Mouse (Mus musculus): ENCODE measurements at regions not wholly inside any gene's neighbourhood (a gene's known extent, or its start where the extent isn't known, plus 50 kb on each side); places are given as distances from the start of the nearest gene placed in this dataset.
"Not testable (repeated sequence)": the region's sequence is repeated elsewhere in the genome, so short reads cannot be mapped to it uniquely, and the experiment has no call there.

DNA sequence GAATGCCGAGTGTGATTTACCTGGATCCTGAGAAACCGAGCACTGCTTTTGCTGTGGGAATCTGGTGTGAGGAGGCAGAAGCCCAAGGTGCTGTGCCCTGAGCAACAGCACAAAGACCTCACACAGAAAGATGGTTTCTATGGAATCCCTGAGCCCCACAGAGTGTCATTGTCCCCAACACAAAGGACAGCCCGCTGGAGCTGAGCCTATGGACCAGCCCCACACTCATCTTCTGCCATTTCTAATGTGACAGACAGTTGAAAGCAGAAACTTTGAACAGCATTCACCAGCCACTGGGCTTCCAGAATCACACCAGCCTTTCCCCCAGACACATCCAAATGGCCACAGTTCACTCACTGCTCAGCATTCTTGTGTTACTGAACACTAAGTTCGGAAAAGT lies 171.5 kb upstream of the A430005L14Rik start:
- TF ChIP-seq POLR2A (IDR thresholded peaks at IDR 0.05; ENCODE audit: borderline replicate concordance, low read depth, low read length) = no peak
- TF ChIP-seq CTCF (IDR thresholded peaks at IDR 0.05; ENCODE audit: low read depth, low read length) = no peak
- H3K4me3 ChIP-seq (ENCODE audit: insufficient read depth, low read length) = no peak overlapping the region
- no peaks in the 10 kb centered on the region for H3K4me1 ChIP-seq (ENCODE audit: control insufficient read depth, insufficient read depth, low read length)
- no peak overlapping the region for H3K27ac ChIP-seq (ENCODE audit: insufficient read depth, low read depth, low read length)

DNA sequence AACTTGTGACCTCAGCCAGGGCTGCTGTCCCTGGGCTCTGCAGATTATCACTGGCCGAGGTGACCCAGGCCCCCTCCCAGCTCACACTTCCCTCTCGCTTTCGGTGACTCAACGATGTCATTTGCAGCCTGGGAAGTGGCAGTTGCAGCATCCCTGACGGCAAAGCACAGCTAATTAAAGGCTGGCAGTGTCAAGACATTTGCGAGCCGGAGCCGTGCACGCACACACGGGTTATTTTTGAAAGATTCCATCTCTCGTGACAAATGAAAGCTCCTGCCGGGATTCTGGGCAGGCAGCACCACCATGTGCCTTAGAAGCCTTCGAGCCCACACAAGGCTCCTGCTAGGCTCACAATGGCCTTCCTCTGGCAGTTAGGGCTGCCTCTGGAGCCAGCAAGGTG lies 164.7 kb upstream of the A430005L14Rik start:
- H3K27ac ChIP-seq (ENCODE audit: insufficient read depth, low read depth, low read length) = no peak overlapping the region
- H3K4me1 ChIP-seq (ENCODE audit: control insufficient read depth, insufficient read depth, low read length) = no peaks in the 10 kb centered on the region
- TF ChIP-seq POLR2A (IDR thresholded peaks at IDR 0.05; ENCODE audit: borderline replicate concordance, low read depth, low read length) = no peak
- no peak overlapping the region for H3K4me3 ChIP-seq (ENCODE audit: insufficient read depth, low read length)

DNA sequence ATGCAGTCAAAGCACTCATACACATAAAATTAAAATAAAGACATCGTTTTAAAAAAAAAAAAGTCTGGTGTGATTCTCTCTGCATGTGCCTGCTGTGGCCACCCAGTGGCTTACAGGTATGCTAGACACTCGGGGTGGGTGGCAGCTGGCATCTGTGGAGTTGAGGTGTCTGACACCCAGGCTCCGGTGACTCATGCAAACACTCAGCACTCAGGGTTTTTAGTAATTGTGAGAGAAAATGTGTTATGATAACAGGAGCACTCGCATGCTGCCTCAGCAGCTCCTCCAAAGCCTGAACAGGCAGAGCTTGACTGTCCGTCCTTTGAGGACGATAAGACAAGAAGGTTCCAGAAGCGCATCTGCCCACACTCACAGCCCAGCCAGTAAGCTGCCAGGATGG lies 159.0 kb upstream of the A430005L14Rik start:
- H3K4me3 ChIP-seq (ENCODE audit: insufficient read depth, low read length) = no peak overlapping the region
- no peaks in the 10 kb centered on the region for H3K4me1 ChIP-seq (ENCODE audit: control insufficient read depth, insufficient read depth, low read length)
- TF ChIP-seq CTCF (IDR thresholded peaks at IDR 0.05; ENCODE audit: low read depth, low read length) = no peak
- TF ChIP-seq POLR2A (IDR thresholded peaks at IDR 0.05; ENCODE audit: borderline replicate concordance, low read depth, low read length) = no peak
- H3K27ac ChIP-seq (ENCODE audit: insufficient read depth, low read depth, low read length) = no peak overlapping the region

DNA sequence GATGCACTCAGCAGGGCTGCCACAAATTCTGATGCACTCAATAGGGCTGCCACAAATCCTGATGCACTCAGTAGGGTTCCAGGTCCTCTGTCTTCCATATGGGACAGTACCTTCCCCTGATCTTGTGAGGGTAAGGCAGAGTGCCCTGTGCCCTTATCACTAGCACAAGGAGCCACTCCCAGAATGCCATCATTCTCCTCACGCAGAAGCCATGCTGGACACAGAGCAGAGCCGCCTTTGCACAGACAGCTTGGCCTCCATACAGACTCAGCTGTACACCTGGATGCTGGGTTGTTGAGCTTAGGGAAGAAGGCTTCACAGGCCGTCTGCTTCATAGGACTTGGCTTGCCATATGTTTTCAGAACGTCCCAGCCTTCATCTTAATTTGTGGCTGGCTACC lies 151.3 kb upstream of the A430005L14Rik start:
- no peak for TF ChIP-seq POLR2A (IDR thresholded peaks at IDR 0.05; ENCODE audit: borderline replicate concordance, low read depth, low read length)
- no peak for TF ChIP-seq CTCF (IDR thresholded peaks at IDR 0.05; ENCODE audit: low read depth, low read length)
- Histone ChIP-seq H3K4me3 (ENCODE audit: insufficient read depth, low read length) (no peak overlapping the region), H3K27ac (ENCODE audit: insufficient read depth, low read depth, low read length) (no peak overlapping the region), H3K4me1 (ENCODE audit: control insufficient read depth, insufficient read depth, low read length) (no peaks in the 10 kb centered on the region)

DNA sequence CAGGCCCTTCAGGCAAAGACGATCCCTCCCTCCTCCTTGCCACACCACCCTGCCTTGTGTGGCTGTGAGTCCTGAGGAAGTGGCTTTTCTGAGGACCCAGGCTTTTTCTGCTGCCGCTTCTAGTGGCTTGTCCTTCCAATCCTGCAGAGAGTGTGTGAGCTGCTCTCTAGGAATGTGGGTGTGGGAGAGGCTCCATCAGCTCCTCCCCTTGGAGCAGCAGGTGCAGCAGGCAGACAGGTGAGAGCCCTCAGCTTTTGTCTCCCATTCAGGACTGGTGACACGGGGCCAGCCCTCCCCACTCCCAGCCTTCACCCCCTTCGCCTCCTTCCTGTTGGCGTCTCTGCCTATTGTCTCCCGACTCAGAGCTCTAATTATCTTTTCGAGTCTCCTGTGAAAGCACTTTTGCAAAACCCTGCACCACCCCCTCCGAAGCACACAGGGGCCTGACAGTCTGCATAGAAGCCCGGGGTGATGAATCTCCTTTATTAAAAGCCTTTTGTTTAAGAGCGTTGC lies 150.8 kb upstream of the A430005L14Rik start:
- no peak overlapping the region for H3K27ac ChIP-seq (ENCODE audit: insufficient read depth, low read depth, low read length)
- no peak overlapping the region for H3K4me3 ChIP-seq (ENCODE audit: insufficient read depth, low read length)
- H3K4me1 ChIP-seq (ENCODE audit: control insufficient read depth, insufficient read depth, low read length) = no peaks in the 10 kb centered on the region
- TF ChIP-seq CTCF (IDR thresholded peaks at IDR 0.05; ENCODE audit: low read depth, low read length) (no peak), POLR2A (IDR thresholded peaks at IDR 0.05; ENCODE audit: borderline replicate concordance, low read depth, low read length) (no peak)

DNA sequence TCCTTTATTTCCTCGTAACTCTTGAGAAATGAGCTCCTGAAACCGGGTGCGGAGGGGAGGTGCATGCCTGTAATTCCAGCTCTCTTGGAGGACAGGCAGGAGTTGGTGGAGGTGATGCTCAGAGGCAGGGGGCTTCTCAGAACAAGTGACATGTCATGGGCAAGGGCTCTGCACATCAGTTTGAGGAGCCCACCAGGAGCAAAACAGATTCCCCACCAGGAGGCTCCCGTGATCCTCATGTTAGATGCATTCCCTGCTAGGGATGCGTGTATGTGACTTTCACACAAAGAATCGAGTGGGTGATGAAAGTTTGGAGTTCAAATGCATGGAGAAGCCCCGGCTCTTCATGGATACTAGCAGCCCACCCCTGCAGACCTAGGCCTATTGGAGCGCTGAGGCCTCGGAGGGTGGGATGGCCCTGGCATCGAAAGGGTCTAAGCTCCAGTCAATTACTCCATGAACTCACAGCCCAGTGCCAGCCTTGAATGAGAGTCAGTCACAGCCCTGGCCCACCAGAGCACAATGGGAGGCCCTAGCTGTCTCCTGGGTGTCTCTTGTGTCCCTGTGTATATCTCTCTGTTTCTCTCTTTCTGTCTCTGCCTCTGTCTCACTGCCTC lies 150.1 kb upstream of the A430005L14Rik start:
- Histone ChIP-seq H3K4me1 (ENCODE audit: control insufficient read depth, insufficient read depth, low read length) (no peaks in the 10 kb centered on the region), H3K27ac (ENCODE audit: insufficient read depth, low read depth, low read length) (no peak overlapping the region), H3K4me3 (ENCODE audit: insufficient read depth, low read length) (no peak overlapping the region)
- TF ChIP-seq POLR2A (IDR thresholded peaks at IDR 0.05; ENCODE audit: borderline replicate concordance, low read depth, low read length) (no peak), CTCF (IDR thresholded peaks at IDR 0.05; ENCODE audit: low read depth, low read length) (no peak)

DNA sequence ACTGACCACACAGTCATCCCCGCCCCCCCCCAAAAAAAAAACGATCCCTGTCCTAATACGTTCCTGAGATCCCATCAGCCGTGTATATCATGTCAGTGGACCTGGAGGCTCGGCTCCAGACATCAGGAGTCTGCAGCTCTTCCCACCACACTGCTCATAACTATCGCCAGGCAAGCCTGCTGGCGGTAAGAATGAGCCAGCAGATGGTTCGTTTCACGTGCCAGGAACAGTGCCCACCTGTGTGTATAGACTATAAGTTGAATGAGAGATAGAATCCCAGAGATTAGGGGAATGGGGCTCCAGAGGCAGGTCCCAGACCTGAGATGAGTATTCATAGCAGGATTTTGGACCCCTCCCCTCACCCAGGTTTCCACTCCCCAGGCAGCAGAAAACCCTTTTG lies 144.2 kb upstream of the A430005L14Rik start:
- Histone ChIP-seq H3K4me3 (ENCODE audit: insufficient read depth, low read length) (no peak overlapping the region), H3K27ac (ENCODE audit: insufficient read depth, low read depth, low read length) (no peak overlapping the region), H3K4me1 (ENCODE audit: control insufficient read depth, insufficient read depth, low read length) (no peaks in the 10 kb centered on the region)
- TF ChIP-seq POLR2A (IDR thresholded peaks at IDR 0.05; ENCODE audit: borderline replicate concordance, low read depth, low read length) (no peak), CTCF (IDR thresholded peaks at IDR 0.05; ENCODE audit: low read depth, low read length) (no peak)

DNA sequence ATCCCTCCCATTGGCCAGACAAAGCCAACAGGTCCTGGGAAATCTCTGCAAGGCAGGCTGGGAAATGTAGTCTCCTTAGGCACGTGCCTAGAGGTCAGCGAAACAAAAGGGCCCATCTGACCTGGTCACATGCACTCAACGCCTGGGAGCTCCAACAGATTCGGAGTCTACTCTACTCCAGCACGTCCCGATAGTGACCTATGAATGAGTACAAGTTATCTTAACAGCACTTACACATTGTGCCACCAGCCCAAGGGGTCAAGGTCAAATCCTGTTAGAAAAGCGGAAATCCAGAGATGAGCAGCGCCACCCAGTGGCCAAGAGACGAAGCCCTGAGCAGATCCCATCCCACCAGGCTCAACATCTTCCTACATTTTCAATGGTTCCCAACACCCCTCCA lies 129.1 kb upstream of the A430005L14Rik start:
- no peak for TF ChIP-seq POLR2A (IDR thresholded peaks at IDR 0.05; ENCODE audit: borderline replicate concordance, low read depth, low read length)
- 0 out of 2 replicates have a peak, but pooled peaks have one; percentile 27 for TF ChIP-seq CTCF (IDR thresholded peaks at IDR 0.05; ENCODE audit: low read depth, low read length)
- H3K4me1 ChIP-seq (ENCODE audit: control insufficient read depth, insufficient read depth, low read length) = no peaks in the 10 kb centered on the region
- no peak overlapping the region for H3K4me3 ChIP-seq (ENCODE audit: insufficient read depth, low read length)

DNA sequence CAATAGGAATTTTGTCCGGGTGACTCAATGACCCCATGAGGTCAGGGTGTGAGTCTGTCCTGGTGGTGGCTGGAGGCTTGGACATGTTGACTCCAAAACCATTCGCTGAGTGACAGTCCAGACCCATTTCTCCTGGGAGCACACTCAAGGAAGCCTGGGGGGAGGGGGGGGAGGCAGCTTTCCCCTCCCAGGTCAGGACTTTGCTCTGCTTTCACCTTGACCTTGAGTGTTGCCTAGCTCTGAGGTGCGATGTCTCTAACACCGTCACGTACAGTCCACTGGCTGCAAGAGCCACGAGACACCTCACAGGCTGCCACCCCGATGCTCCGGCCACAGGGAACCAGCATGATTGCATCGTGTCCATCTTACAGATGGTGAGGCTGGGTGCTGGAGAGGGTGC lies 127.3 kb upstream of the A430005L14Rik start:
- Histone ChIP-seq H3K27ac (ENCODE audit: insufficient read depth, low read depth, low read length) (no peak overlapping the region), H3K4me1 (ENCODE audit: control insufficient read depth, insufficient read depth, low read length) (no peaks in the 10 kb centered on the region), H3K4me3 (ENCODE audit: insufficient read depth, low read length) (no peak overlapping the region)
- TF ChIP-seq CTCF (IDR thresholded peaks at IDR 0.05; ENCODE audit: low read depth, low read length) (no peak), POLR2A (IDR thresholded peaks at IDR 0.05; ENCODE audit: borderline replicate concordance, low read depth, low read length) (no peak)

More for the DNA sequence above, 129.1 kb upstream of the A430005L14Rik start:
- H3K27ac ChIP-seq (ENCODE audit: insufficient read depth, low read depth, low read length) = no peak overlapping the region

DNA sequence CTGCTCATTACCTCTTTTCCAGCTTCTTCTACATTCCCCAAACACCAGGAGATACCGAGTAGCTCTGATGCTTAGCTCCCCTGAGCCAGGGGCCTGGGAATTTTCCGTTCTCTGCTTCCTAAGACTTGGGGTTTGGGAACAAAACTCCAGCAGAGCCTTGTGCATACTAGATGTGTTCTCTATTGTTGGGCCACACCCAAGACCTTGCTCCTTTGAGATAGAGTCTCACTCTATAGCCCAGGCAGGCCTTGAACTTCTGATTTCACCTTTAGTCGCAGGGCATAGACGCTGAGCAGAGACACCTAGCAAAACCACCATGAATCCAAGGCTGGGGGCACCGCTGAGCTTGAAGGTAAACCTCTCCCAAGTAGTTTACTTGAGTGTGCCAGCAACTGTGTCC lies 126.5 kb upstream of the A430005L14Rik start:
- no peak overlapping the region for H3K27ac ChIP-seq (ENCODE audit: insufficient read depth, low read depth, low read length)
- no peak overlapping the region for H3K4me3 ChIP-seq (ENCODE audit: insufficient read depth, low read length)
- no peak for TF ChIP-seq CTCF (IDR thresholded peaks at IDR 0.05; ENCODE audit: low read depth, low read length)
- TF ChIP-seq POLR2A (IDR thresholded peaks at IDR 0.05; ENCODE audit: borderline replicate concordance, low read depth, low read length) = no peak
- no peaks in the 10 kb centered on the region for H3K4me1 ChIP-seq (ENCODE audit: control insufficient read depth, insufficient read depth, low read length)

DNA sequence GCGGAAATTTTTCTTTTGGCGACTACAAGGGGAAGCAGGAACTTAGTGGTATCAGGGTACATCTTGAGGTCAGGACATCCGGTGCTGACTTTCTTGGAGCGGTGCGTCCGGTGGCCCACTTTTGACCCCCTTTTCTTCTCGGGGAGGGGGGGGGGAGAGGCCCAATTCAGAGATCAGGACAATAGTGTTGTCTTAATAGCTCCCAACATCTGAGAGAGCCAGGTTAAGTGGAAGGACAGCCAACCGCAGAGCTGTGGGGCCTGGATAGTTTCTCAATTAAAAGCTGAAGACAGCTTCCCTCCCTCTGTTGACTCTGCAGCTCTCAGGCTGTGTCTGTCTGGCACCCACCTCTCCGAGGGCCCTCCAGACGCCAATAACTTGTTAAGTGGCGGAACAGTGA lies 125.8 kb upstream of the A430005L14Rik start:
- not testable (repeated sequence) for H3K4me1 ChIP-seq (ENCODE audit: control insufficient read depth, insufficient read depth, low read length); H3K4me3 ChIP-seq (ENCODE audit: insufficient read depth, low read length); H3K27ac ChIP-seq (ENCODE audit: insufficient read depth, low read depth, low read length)
